Mouse (Mus musculus): ENCODE results near the gene Gm8914.
"Not testable (repeated sequence)": the region's sequence is repeated elsewhere in the genome, so short reads cannot be mapped to it uniquely, and the experiment has no call there.

The Gm8914 gene

DNA sequence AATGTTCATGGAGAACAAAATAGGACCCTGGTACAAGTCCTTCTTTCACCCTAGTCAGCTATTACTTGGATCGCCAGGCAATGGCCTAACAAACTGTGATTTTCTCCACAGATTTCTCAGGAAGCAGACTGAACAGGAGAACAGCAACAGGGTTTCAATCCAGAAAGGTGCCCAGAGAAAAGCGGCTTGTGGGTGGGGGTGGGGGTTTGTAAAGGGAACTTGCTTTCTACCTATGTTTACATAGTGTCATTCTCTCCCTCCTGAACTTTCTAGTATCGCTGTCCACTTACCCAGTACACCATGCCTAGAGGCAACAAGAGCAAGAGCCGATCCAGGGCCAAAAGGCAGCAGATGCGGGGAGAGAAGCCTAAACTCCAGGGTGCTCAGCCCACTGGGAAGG lies at the start of gene Gm8914:
TSS of gene Gm8914 (plus strand) at position 301 of the 400 bp plus-strand sequence.
- not testable (repeated sequence) for DNase-seq (ENCODE audit: low spot score)

All from T-cell, adult 2 months (primary cell).